Mouse (Mus musculus) hindbrain, embryonic 10.5 days (tissue): ENCODE measurements around the gene Osbpl5. TPM values are rescaled to one million over a fixed set of nuclear protein-coding genes. Genes with fewer than 3 reads are reported as not detected.
"Not testable (repeated sequence)": the region's sequence is repeated elsewhere in the genome, so short reads cannot be mapped to it uniquely, and the experiment has no call there.

Source experiments
- DNase-seq: peaks from one replicate; pipeline ENCODE4 v3.0.0-alpha.2; 2017; ENCODE audit warnings: low spot score
- H3K27ac ChIP-seq: fragments of 300-500 bp; sonication (generic); 2 replicates; pipeline ENCODE4 v1.5.1; 2016; ENCODE audit warnings: mild to moderate bottlenecking, moderate library complexity
- H3K27me3 ChIP-seq: fragments of 300-500 bp; sonication (generic); 2 replicates; pipeline ENCODE4 v1.6.1; 2016; ENCODE audit warnings: mild to moderate bottlenecking; ENCODE audit not compliant: poor library complexity, insufficient read depth, severe bottlenecking
- H3K36me3 ChIP-seq: fragments of 300-500 bp; sonication (generic); 2 replicates; pipeline ENCODE4 v1.6.1; 2016; ENCODE audit warnings: mild to moderate bottlenecking, moderate library complexity
- H3K4me1 ChIP-seq: fragments of 300-500 bp; sonication (generic); replicated peaks from 2 replicates; pipeline ENCODE4 v1.6.1; 2016; ENCODE audit warnings: mild to moderate bottlenecking
- H3K4me3 ChIP-seq: fragments of 300-500 bp; sonication (generic); 2 replicates; pipeline ENCODE4 v1.5.1; 2016; ENCODE audit warnings: mild to moderate bottlenecking, moderate library complexity
- H3K9me3 ChIP-seq: fragments of 300-500 bp; sonication (generic); 2 replicates; pipeline ENCODE4 v1.6.1; 2016; ENCODE audit warnings: mild to moderate bottlenecking, moderate library complexity
- WGBS: fragments of 180-500 bp; shearing (Covaris S2); methylation state at CpG from one replicate; pipeline ENCODE4 v1.1.7; 2016; 5-methylcytosine and 5-hydroxymethylcytosine counted together
- polyA plus RNA-seq: library from polyadenylated mRNA; unstranded; fragments of >200 nt; fragmentation: Nextera tagmentation; extraction: Ambion mirVana; gene quantifications from 2 replicates; pipeline ENCODE4 v1.2.1, GENCODE M21; 2016

The Osbpl5 gene
- polyA plus RNA-seq, 1 experiment from 2014 or later: 20.8 TPM

DNA sequence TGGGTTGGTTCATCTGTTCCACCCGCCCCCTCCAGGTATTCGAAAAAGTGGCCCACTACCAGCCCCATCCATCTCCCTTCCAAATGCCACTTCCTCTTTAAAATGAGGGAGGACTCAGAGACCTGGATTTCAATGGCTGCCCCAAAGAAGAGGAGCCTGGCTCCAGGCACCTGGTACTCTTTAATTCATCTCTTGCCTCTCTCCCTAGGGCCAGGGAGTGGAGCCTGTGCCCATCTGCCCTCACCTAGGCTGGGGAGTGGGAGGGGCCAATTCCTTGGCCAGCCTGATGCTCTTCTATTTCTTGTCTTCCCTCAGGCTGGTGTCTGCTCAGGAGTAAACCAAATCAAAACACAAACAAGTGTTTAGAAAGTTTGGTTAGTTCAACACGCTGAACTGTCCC, 70.1 kb downstream of the Osbpl5 start:
- H3K4me3 ChIP-seq, H3K4me1 ChIP-seq, DNase-seq, H3K9me3 ChIP-seq, H3K27ac ChIP-seq: not testable (repeated sequence)
- Histone ChIP-seq H3K27me3 (peaks cover 20% of the 10 kb centered on the region), H3K36me3 (peaks cover 26% of the 10 kb centered on the region)
- 92% methylated on average over 3 of the region's 3 CpGs for WGBS

DNA sequence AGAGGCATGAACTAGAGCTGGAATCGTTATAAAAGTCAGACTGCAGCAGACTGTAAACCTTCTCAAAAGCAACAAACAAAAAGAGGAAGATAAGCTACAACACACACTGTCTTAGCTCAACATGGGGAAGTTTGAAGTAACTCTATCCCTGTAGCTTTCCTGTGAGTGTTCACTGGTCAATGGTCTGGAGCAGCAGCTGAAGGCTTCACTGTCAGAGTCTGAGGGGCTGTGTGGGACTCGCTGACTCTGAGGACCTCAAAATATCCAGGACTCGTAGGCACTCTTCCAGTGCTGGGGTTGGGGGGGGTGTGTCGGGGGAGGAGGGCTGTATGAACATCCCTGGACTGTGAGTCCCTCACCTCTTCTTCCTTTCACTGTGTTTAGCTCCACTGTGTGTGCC, 70.6 kb downstream of the Osbpl5 start:
- H3K36me3 ChIP-seq: peaks cover 21% of the 10 kb centered on the region
- not testable (repeated sequence) for H3K9me3 ChIP-seq, H3K27ac ChIP-seq, H3K4me1 ChIP-seq, H3K4me3 ChIP-seq, DNase-seq
- peaks cover 20% of the 10 kb centered on the region for H3K27me3 ChIP-seq
- 59% methylated on average over 4 of the region's 4 CpGs for WGBS

DNA sequence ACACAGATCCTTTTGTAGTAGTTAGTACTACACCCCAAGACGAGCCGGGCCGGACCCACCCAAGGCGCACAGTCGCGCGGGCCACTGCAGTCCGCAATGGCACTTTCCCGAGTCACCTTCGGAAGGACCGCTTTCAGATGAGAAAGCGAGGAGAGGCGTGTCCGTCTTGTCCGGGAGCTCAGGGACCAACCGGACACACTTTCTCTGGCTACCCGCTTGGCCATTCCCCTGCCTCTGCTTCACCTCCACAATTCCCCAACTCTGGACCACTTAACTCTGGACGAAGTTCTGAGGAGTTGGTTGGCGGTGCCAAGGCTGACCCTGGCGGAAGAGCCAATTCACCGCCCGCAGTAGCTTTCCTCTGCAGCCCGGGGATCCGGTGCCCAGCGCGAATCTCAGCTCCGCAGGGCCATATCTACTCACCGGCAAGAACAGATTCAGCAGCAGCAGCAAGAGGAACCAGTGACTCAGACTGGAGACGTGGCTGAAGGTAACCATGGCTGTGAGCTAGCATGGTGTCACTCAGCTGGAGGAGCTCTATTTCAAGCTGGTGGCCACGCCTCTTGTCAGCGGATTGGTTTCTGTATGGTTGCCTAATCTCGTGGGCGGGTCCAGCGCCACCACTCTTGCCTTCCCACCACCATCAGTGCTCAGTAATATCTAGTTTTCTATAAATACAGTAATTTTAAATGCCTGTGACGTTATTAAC, 71.3 kb downstream of the Osbpl5 start, which contains the start of gene Tnfrsf23:
Gene Tnfrsf23 (minus strand): TSS at position 514 of the 709 bp plus-strand sequence.
- Histone ChIP-seq H3K4me3 (peak within 1 kb of the TSS; percentile 55), H3K27me3 (peaks cover 20% of the 10 kb centered on the region), H3K27ac (no peak within 1 kb of the TSS), H3K36me3 (peaks cover 20% of the 10 kb centered on the region), H3K4me1 (peaks cover 8% of the 10 kb centered on the region; the same call in 1 of the 2 replicates), H3K9me3 (no peaks in the 10 kb centered on the region)
- WGBS: 4% methylated on average over 35 of the region's 35 CpGs
- peak; percentile 69 for DNase-seq

DNA sequence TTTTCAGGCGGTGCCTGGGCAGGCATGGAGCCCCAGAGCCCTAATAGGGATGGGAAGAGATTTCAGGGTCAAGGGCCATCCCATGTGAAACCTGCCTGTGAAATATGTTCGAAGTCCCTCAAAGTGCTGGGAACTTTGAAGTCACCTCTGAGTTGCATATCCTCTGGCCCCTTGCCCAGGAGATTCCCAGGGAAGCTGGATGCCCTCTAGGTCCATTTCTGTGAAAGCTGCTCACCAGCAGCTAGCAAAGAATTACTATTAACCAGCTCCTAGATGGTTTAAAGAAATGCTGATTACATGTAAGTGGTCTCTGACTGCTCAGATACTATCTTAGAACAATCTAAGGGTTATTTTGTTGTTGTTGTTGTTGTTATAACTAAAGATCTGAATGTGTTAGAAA, 72.2 kb downstream of the Osbpl5 start:
- not testable (repeated sequence) for H3K27ac ChIP-seq, H3K4me3 ChIP-seq, H3K9me3 ChIP-seq, DNase-seq, H3K4me1 ChIP-seq
- Histone ChIP-seq H3K27me3 (peaks cover 18% of the 10 kb centered on the region), H3K36me3 (peaks cover 16% of the 10 kb centered on the region)
- 95% methylated on average over 2 of the region's 2 CpGs for WGBS

DNA sequence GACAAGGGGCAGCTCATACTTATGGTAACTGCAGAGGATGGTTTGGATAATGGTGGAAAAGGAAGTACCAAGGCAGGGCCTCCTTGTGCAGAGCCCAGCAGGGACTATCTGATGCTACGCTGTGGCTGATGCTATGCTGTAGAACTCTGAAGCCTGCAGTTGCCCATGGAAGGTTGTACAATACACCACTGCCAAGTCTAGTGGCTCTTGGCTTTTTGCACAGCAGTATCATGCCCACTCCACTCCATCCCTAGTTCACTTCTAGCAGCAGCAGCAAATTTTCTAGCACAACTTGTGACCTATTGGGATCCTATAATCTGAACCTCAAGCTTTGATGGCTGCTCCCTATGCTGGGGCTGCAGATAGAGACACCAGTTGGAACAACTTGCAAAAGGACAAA, 75.2 kb downstream of the Osbpl5 start:
- no peak overlapping the region for H3K4me3 ChIP-seq
- H3K27ac ChIP-seq: no peak overlapping the region
- H3K4me1 ChIP-seq: peaks cover 8% of the 10 kb centered on the region; the same call in 1 of the 2 replicates
- no peaks in the 10 kb centered on the region for H3K36me3 ChIP-seq
- WGBS: 97% methylated on average over 1 of the region's 1 CpGs
- DNase-seq: no peak
- H3K9me3 ChIP-seq: no peaks in the 10 kb centered on the region
- H3K27me3 ChIP-seq: peaks cover 11% of the 10 kb centered on the region

DNA sequence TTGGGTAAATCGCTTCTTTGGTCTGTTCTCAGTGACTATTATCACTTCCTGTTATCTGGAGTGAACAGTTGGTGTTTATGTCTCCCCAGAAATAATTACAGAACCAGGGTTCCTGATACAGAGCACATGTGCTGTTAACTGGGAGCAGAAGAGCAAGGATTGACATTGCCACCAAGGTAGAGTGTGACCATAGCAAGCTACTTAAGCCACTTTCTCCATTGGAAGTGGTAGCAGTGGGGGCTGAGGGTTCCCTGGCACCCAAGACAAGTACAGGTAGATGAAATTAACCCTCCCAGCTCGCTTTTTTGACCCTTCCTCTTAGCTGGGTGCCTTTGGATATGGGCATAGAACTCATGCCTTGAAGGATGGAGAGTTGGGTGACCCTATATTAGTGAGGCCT, 75.9 kb downstream of the Osbpl5 start:
- not testable (repeated sequence) for H3K4me1 ChIP-seq, H3K4me3 ChIP-seq, DNase-seq, H3K9me3 ChIP-seq, H3K36me3 ChIP-seq, H3K27ac ChIP-seq
- peaks cover 11% of the 10 kb centered on the region for H3K27me3 ChIP-seq
- WGBS: 61% methylated on average over 2 of the region's 2 CpGs

DNA sequence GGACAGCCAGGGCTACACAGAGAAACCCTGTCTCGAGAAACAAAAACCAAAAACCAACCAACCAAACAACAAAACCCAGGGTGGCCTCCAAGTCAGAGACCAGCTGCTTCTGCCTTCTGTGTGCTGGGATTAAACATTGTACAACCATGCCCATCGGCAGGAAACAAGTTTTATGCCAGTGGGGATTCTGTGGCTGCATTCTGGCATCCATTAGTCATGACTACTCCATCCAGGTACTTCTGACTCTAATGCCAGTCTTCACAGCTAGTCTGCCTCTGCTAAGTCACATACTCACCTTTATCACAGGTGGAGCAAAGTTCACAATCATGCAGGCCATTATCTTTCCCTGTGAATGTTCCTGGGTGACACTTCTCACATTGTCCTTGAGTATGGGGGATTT, 77.1 kb downstream of the Osbpl5 start:
- not testable (repeated sequence) for H3K4me1 ChIP-seq, H3K9me3 ChIP-seq, H3K4me3 ChIP-seq, H3K36me3 ChIP-seq, H3K27me3 ChIP-seq, H3K27ac ChIP-seq, DNase-seq
- WGBS: 82% methylated on average over 2 of the region's 2 CpGs

DNA sequence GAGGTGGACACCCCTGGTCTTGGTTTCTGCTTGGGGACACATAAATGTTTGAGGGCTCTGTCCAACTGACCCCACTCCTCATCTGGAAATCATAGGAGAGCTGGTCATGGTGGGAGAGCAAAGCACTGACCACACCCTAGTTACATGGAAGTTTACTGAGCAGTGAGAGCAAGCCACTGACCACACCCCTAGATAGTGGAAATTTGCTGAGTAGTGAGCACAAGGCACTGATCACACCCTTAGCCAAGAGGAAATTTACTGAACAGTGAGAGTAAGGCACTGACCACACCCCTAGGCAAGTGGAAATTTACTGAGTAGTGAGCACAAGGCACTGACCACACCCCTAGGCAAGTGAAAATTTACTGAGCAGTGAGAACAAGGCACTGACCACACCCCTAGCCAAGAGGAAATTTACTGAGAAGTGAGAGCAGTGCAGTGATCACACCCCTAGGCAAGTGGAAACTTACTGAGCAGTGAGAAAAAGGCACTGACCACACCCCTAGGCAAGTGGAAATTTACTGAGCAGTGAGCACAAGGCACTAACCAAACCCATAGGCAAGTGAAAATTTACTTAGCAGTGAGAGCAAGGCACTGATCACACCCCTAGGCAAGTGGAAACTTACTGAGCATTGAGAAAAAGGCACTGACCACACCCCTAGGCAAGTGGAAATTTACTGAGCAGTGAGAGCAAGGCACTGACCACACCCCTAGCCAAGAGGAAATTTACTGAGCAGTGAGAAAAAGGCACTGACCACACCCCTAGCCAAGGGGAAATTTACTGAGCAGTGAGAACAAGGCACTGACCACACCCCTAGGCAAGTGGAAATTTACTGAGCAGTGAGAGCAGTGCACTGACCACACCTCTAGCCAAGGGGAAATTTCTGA, 90.1 kb downstream of the Osbpl5 start:
- H3K27ac ChIP-seq: no peak overlapping the region
- no peaks in the 10 kb centered on the region for H3K36me3 ChIP-seq
- DNase-seq: no peak
- no peak overlapping the region for H3K4me3 ChIP-seq
- no peaks in the 10 kb centered on the region for H3K9me3 ChIP-seq
- no peaks in the 10 kb centered on the region for H3K4me1 ChIP-seq
- no peaks in the 10 kb centered on the region for H3K27me3 ChIP-seq

DNA sequence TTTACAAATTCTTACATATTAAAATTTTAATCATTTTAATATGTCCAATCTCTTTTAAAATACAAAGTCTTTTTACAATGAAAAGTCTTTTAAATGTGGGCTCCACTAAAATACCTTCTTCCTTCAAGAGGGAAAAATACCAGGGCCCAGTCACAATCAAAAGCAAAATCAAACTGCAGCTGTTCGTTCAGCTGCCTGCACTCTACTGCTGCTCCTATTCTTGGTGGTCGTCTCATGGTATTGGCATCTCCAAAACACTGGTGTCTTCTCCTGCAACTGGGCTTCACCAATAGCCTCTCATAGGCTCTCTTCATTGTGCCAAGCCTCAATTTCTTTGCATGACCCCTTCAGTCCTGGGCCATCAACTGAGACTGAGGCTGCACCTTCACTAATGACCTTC, 93.3 kb downstream of the Osbpl5 start:
- Histone ChIP-seq H3K9me3 (no peaks in the 10 kb centered on the region), H3K27ac (no peak overlapping the region), H3K4me3 (no peak overlapping the region), H3K36me3 (no peaks in the 10 kb centered on the region), H3K4me1 (no peaks in the 10 kb centered on the region), H3K27me3 (no peaks in the 10 kb centered on the region)
- no peak for DNase-seq
- 88% methylated on average over 2 of the region's 2 CpGs for WGBS

DNA sequence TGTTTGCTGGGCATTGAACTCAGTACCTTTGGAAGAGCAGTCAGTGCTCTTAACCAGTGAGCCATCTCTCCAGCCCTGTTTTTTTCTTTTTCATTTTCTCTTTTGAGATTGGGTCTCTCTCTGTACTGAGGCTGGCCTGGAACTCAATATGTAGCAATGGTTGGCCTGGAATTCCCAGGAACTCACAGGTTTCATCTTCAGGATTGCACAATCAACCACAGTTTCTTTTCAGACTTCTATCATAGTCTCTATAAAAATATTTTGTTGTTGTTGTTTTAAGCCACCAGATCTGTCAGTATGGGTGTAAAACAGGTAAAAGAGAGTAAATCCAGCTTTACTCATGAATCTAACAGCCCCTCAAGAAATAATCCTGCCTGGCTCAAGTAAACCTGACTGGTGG, 96.0 kb downstream of the Osbpl5 start:
- H3K4me1 ChIP-seq: no peaks in the 10 kb centered on the region
- H3K9me3 ChIP-seq: no peaks in the 10 kb centered on the region
- H3K4me3 ChIP-seq: no peak overlapping the region
- no peaks in the 10 kb centered on the region for H3K27me3 ChIP-seq
- no peak for DNase-seq
- no peak overlapping the region for H3K27ac ChIP-seq
- H3K36me3 ChIP-seq: no peaks in the 10 kb centered on the region

DNA sequence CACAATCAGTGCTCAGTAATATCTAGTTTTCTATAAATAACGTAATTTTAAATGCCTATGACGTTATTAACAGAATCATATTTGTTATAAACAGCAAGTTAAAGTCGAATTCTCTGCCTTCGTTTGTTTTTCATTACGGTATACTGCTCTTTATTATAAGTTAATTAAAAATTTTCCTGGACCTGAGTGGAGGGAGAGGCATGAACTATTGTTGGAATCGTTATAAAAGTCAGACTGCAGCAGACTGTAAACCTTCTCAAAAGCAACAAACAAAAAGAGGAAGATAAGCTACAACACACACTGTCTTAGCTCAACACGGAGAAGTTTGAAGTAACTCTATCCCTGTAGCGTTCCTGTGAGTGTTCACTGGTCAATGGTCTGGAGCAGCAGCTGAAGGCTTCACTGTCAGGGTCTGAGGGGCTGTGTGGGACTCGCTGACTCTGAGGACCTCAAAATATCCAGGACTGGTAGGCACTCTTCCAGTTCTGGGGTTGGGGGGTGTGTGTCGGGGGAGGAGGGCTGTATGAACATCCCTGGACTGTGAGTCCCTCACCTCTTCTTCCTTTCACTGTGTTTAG, 106.9 kb downstream of the Osbpl5 start:
- H3K27ac ChIP-seq, H3K36me3 ChIP-seq, H3K4me1 ChIP-seq, DNase-seq, H3K27me3 ChIP-seq: not testable (repeated sequence)
- Histone ChIP-seq H3K9me3 (peaks cover 16% of the 10 kb centered on the region; the same call in 1 of the 2 replicates), H3K4me3 (peak overlapping the region; percentile 78)
- 53% methylated on average over 10 of the region's 10 CpGs for WGBS

DNA sequence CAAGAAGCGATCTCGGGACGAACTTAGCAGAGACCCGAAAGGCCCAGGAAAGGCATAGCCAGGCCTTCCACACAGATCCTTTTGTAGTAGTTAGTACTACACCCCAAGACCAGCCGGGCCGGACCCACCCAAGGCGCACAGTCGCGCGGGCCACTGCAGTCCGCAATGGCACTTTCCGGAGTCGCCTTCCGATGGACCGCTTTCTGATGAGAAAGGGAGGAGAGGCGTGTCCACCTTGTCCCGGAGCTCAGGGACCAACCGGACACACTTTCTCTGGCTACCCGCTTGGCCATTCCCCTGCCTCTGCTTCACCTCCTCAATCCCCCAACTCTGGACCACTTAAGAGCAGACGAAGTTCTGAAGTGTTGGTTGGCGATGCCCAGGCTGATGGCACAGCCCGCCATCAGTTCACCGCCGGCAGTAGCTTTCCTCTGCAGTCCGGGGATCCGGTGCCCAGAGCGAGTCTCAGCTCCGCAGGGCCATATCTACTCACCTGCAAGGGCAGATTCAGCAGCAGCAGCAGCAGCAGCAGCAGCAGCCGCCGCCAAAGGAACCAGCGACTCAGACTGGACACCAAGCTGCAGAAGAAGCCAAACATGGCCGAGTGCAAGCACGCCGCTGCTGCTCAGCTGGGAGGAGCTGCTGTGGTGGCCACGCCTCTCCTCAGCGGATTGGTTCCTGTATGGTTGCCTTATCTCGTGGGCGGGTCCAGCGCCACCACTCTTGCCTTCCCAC, 107.6 kb downstream of the Osbpl5 start, which contains the start of gene Tnfrsf22:
Gene Tnfrsf22 (minus strand): TSS at position 628 of the 735 bp plus-strand sequence.
- H3K9me3 ChIP-seq: peaks cover 16% of the 10 kb centered on the region; the same call in 1 of the 2 replicates
- peak within 1 kb of the TSS; percentile 78 for H3K4me3 ChIP-seq
- no peaks in the 10 kb centered on the region for H3K36me3 ChIP-seq
- DNase-seq: peak; percentile 88
- H3K27me3 ChIP-seq: no peaks in the 10 kb centered on the region
- no peaks in the 10 kb centered on the region for H3K4me1 ChIP-seq
- WGBS: 3% methylated on average over 39 of the region's 39 CpGs
- H3K27ac ChIP-seq: peak within 1 kb of the TSS; percentile 84
